Mouse (Mus musculus) cortical plate, adult 2 months (tissue): Measurements from ENCODE around the gene Tesc. TPM values are rescaled to one million over a fixed set of nuclear protein-coding genes. Genes with fewer than 3 reads are reported as not detected.
A peak's percentile ranks its signal among the peaks of the same experiment; 100 is the strongest.

Source experiments
- H3K27ac ChIP-seq: fragments of 200-500 bp; 2 replicates; pipeline ENCODE4 v1.5.1; 2012; ENCODE audit warnings: low read length, control low read depth, inconsistent platforms; ENCODE audit not compliant: insufficient read depth
- H3K4me1 ChIP-seq: fragments of 200-500 bp; 2 replicates; pipeline ENCODE4 v1.6.1; 2011; ENCODE audit warnings: low read length; ENCODE audit not compliant: control insufficient read depth, insufficient read depth
- H3K4me3 ChIP-seq: fragments of 200-500 bp; 2 replicates; pipeline ENCODE4 v1.5.1; 2011; ENCODE audit warnings: mild to moderate bottlenecking, low read length, control low read depth; ENCODE audit not compliant: insufficient read depth
- CTCF ChIP-seq: fragments of 200-500 bp; IDR thresholded peaks from 2 replicates; pipeline ENCODE4 v1.5.1; 2011; ENCODE audit warnings: mild to moderate bottlenecking, control low read depth, low read length; ENCODE audit not compliant: insufficient read depth; ENCODE audit errors: extremely low read depth
- POLR2A ChIP-seq: fragments of 200-500 bp; IDR thresholded peaks from 2 replicates; pipeline ENCODE4 v1.6.1; 2011; ENCODE audit warnings: mild to moderate bottlenecking, low read length, control low read depth; ENCODE audit not compliant: insufficient read depth; ENCODE audit errors: extremely low read depth
- polyA plus RNA-seq: library from polyadenylated mRNA; depleted of rRNA; stranded (reverse); fragments of >200 nt; gene quantifications from 2 replicates; pipeline ENCODE4 v1.2.3, GENCODE M21; 2012

Tesc gene
- polyA plus RNA-seq, 1 experiment, result 54.6 TPM

DNA sequence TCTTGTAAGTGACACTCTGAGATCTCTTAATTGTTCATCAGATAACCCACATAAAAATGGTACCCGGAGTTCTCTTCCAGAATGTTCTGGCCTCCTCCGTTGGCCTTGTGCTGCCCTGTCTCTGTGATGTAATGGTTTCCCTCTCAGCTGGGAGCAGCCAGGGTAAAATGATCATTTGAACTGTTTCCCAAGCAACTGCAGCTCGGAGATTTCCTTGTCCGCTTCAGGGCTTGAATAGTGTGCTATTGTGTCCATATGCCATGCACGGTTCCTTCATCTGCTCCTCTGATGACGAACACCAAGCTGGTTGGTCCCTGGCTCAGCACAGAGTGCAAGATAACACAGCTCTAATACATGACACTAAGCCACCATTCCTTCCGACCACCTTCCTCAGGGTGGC, 15.7 kb upstream of the Tesc start:
- H3K27ac ChIP-seq, result no peak overlapping the region
- H3K4me1 ChIP-seq, result peaks cover 4% of the 10 kb centered on the region; the same call in 1 of the 2 replicates
- no peak for TF ChIP-seq CTCF
- TF ChIP-seq POLR2A, result no peak
- H3K4me3 ChIP-seq, result no peak overlapping the region

DNA sequence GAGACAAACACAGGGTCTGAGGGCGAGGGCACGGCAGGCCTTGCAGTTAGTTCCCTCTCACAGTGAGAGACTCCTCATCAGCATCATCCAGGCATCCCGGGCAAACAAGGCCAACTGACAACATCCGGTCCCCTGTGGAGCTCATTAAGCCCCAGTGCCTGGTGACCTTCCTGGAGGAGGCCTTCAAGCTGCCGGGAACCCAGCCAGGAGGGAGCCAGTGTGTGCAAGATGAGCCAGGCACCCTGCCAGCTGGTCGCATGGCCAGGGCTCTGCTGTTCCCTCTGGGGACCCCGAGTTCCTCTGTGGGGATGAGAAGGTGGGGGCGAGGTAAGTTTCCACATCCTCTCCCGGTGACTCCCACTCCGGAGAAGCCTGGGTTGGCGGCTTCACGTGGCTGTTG, 12.5 kb upstream of the Tesc start:
- Histone ChIP-seq H3K27ac (no peak overlapping the region), H3K4me3 (no peak overlapping the region), H3K4me1 (peaks cover 4% of the 10 kb centered on the region; the same call in 1 of the 2 replicates)
- TF ChIP-seq POLR2A, result no peak
- no peak for TF ChIP-seq CTCF

DNA sequence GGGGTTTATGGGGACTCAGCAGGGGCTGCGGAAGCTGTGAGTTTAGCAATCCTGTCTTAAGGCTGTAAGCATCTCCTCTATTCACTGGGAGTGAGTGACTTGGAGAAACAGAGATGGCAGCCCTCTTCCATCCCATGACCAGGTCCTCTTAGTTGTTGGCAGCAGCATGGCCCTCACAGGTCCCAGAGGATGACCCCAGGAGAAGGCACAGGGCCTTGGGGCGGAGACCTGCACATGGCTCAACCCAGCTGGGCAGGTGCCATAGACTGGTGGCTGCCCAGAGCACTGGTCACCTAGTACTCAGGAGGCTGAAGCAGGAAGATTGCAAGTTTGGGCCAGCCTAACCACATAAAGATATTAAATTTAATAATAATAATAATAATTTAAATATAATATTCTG, 11.9 kb upstream of the Tesc start:
- no peak overlapping the region for H3K27ac ChIP-seq
- no peak overlapping the region for H3K4me3 ChIP-seq
- TF ChIP-seq POLR2A (no peak), CTCF (no peak)
- peaks cover 4% of the 10 kb centered on the region; the same call in 1 of the 2 replicates for H3K4me1 ChIP-seq

DNA sequence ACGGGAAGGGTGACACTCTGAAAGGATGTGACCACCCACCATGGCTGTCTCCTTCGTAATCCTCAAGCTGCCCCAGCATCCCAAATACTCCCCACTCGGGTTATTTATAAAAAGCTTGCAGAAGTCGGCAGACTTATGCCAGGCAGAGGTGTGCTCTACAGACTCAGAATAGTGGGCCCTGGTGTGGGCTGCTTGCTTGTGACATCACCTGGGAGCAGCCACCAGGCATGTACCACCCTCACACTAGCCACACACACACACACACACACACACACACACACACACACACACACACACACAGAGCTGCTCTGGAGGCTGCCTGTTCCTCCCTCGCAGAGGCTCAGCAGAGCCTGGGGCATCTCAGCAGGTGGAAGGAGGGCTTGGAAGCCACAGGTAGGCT, 10.0 kb upstream of the Tesc start:
- no peak overlapping the region for H3K4me3 ChIP-seq
- no peak for TF ChIP-seq POLR2A
- no peak for TF ChIP-seq CTCF
- no peak overlapping the region for H3K27ac ChIP-seq
- H3K4me1 ChIP-seq, result peaks cover 2% of the 10 kb centered on the region; the same call in 1 of the 2 replicates

DNA sequence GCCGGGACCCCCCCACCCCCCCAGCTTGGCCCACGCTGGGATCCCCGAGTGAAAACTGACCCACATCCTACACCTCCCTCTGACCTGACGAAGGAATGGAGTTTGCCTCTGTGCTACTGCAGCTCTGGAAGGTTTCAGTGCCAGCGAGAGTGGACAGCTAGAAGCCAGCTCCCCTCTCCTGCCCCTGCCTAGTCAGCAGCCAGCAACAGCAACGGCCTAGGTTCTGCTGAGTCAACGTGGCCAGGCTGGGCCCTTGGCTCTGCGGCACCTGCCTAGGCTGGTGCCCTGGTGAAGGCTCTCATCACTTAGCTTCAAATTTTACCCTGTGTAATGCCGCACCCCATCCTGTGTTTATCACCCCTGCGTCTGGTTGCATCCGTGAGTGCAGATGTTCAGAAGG, 7.6 kb upstream of the Tesc start:
- no peak for TF ChIP-seq CTCF
- no peak for TF ChIP-seq POLR2A
- Histone ChIP-seq H3K4me1 (peaks cover 2% of the 10 kb centered on the region; the same call in 1 of the 2 replicates), H3K4me3 (no peak overlapping the region)

DNA sequence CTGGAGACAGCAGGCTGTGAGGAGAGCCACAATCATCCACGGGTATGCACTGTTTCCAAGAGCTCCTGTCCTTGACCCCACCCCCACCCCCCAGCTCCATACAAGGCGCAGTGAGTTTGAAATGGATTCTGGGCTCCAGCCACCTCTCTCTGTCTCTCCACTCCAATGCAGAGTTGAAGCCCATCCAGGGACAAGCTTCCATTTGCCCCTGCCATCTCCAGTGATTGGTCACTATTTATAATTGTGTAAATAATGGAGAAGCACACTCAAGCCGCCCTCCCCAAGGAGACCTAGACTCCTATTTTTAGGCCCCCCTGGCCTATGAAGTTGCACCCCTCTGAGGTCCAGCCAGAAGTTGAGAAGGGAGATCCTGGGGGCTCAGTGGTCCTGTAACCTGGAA, 4.5 kb upstream of the Tesc start:
- H3K4me3 ChIP-seq, result no peak overlapping the region
- TF ChIP-seq CTCF, result no peak
- TF ChIP-seq POLR2A, result no peak
- H3K4me1 ChIP-seq, result no peaks in the 10 kb centered on the region
- H3K27ac ChIP-seq, result no peak overlapping the region

More for the DNA sequence above, 7.6 kb upstream of the Tesc start:
- no peak overlapping the region for H3K27ac ChIP-seq

DNA sequence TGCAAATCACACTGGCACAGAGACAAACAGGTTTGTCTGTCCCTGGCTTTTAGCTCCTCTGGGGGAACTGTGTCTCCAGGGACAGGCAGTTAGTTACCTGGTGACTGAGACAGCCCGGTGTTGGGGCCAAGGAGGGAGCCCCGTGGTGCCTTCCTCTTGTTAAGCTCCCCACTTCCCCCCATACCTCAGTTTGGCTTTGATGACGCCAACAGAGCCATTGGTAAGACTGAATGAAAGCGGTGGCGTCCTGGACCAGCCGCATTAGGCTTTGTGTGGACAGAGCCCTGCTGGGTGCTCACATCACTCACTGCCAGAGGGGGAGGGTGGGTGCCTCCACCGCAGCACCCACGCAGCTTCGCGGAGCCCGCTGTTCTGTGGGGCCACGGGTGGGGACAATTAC, 1.7 kb upstream of the Tesc start:
- H3K27ac ChIP-seq, result no peak overlapping the region
- peaks cover 2% of the 10 kb centered on the region; the same call in 1 of the 2 replicates for H3K4me1 ChIP-seq
- no peak overlapping the region for H3K4me3 ChIP-seq
- TF ChIP-seq POLR2A, result no peak
- no peak for TF ChIP-seq CTCF

DNA sequence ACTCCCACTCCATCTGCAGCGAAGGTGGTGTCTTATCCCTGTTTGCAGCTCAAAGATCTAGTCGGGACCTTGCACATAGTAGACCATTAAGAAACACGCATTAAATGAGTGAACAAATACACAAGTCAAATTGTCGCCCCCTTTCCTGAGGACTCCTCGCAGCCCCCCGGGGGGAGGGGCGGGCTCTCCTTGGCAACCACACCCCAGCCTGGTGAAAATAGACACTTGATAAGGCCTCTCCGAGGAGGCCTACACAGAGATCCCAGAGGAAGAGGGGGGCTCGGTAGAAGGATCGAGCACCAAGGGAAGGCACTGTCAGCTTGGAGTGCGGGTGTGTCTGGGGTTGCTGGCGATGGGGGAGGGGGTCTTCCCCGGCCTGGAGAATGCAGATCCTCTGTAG, 1.2 kb upstream of the Tesc start:
- no peak for TF ChIP-seq CTCF
- TF ChIP-seq POLR2A, result no peak
- H3K27ac ChIP-seq, result no peak overlapping the region

DNA sequence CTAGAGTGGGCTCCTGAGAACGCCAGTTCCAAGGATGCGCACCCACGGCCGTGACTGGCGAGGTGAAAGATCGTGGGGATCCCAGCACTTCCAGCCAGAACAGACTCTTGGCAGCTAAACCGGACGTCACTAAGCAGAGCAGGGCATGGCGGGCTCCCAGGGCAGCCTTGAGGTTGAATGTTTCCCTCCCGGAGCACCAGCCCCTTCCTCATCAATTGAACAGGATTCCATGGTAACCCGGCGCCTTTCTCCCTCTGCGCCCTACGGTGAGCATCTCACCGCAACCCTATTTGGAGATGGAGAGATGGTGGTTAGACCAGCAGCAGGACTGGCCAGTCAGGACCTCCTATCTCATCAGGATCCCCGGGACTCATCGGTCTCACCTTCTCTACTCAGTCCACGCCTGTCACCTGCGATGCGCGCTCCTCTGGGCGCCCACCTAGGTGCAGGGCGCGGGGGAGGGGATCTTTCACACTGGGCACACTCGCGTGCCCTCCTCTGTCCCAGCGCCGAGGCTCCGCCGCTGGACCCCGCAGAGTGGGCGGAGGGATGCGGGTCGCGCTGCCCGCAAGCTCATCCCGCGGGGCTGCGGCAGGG, 344 bp upstream of the Tesc start:
- Histone ChIP-seq H3K4me1 (peaks cover 2% of the 10 kb centered on the region; the same call in 1 of the 2 replicates), H3K27ac (no peak overlapping the region), H3K4me3 (peak overlapping the region; percentile 39; the same call in 1 of the 2 replicates)
- TF ChIP-seq POLR2A (no peak), CTCF (no peak)

More for the DNA sequence above, 1.2 kb upstream of the Tesc start:
- Histone ChIP-seq H3K4me1 (peaks cover 2% of the 10 kb centered on the region; the same call in 1 of the 2 replicates), H3K4me3 (no peak overlapping the region)

DNA sequence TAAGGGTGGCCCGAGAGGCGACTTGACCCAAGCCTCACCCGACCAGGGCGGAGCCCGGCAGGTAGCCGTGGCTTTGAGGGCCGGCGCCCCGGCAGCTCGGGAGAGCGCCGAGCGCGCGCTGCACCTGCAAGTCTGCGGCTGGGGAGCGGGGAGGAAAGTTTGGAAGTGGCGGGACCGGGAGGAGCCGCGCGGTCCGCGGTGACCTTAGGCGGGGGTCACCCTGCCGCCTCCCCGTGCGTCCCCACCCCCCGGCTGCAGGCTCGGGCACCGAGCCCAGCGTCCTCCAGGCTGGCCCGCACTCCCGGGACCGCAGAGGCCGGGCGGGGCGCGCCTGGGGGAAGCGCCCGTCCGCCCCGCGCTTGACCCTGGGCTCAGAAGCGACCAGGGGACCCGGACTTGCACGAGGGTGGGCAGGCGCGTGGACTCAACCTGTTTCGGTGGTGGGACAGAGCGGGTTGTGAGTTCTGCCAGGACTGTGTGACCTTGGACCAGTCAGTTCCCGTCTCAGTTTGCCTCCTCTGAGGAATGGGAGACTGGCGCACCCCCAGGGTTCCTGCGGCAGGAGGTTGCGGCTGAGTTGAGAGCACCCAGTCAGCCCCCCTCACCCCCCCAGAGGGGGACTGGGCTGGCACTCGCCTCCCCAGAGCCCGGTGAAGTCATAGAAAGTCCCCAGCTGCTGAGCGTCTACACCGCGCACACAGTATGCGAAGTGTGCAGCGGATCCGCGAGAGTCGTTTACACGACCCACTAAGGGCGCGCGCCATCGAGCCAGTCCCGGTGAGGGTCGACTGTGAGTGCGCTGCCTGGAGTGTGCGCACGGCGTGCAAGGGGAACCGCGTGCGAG, 870 bp downstream of the Tesc start:
- Histone ChIP-seq H3K4me3 (peak overlapping the region; percentile 39), H3K27ac (no peak overlapping the region; the same call in 1 of the 2 replicates), H3K4me1 (peaks cover 2% of the 10 kb centered on the region; the same call in 1 of the 2 replicates)
- no peak for TF ChIP-seq POLR2A
- no peak for TF ChIP-seq CTCF
